Mouse (Mus musculus): ENCODE results near the gene Cnnm3.

Gene Cnnm3

GRCm38 (mm10) chr1:36511289-36512021 lies at the start of gene Cnnm3:
TSS of gene Cnnm3 (plus strand) at chr1:36511867.
- DNase-seq, result peak; percentile 100

- DNase-seq, result no peak
Observed at GRCm38 (mm10) chr1:36465641-36466160, 46.0 kb upstream of the Cnnm3 start.

- no peak for DNase-seq
Observed at GRCm38 (mm10) chr1:36467446-36467845, 44.2 kb upstream of the Cnnm3 start.

- DNase-seq, result no peak
Observed at GRCm38 (mm10) chr1:36469811-36470444, 41.7 kb upstream of the Cnnm3 start.

GRCm38 (mm10) chr1:36471181-36472105 lies 40.2 kb upstream of the Cnnm3 start, which contains the start of gene Cnnm4:
TSS of gene Cnnm4 (plus strand) at chr1:36471620.
- peak; percentile 88 to 91 for DNase-seq

- no peak for DNase-seq
Observed at GRCm38 (mm10) chr1:36472106-36472440, 39.6 kb upstream of the Cnnm3 start.

- no peak for DNase-seq
Observed at GRCm38 (mm10) chr1:36473211-36473780, 38.4 kb upstream of the Cnnm3 start.

GRCm38 (mm10) chr1:36474646-36475045 lies 37.0 kb upstream of the Cnnm3 start:
- DNase-seq, result no peak

- no peak for DNase-seq
Observed at GRCm38 (mm10) chr1:36475480-36476110, 36.1 kb upstream of the Cnnm3 start.

- DNase-seq, result no peak
Observed at GRCm38 (mm10) chr1:36476426-36476825, 35.2 kb upstream of the Cnnm3 start.

- no peak for DNase-seq
Observed at GRCm38 (mm10) chr1:36478343-36478795, 33.3 kb upstream of the Cnnm3 start.

- no peak for DNase-seq
Observed at GRCm38 (mm10) chr1:36479903-36480899, 31.5 kb upstream of the Cnnm3 start.

- DNase-seq, result no peak
Observed at GRCm38 (mm10) chr1:36483825-36484224, 27.8 kb upstream of the Cnnm3 start.

GRCm38 (mm10) chr1:36485080-36485479 lies 26.6 kb upstream of the Cnnm3 start:
- no peak for DNase-seq

- DNase-seq, result no peak
Observed at GRCm38 (mm10) chr1:36487111-36487510, 24.6 kb upstream of the Cnnm3 start.

- no peak for DNase-seq
Observed at GRCm38 (mm10) chr1:36489661-36490060, 22.0 kb upstream of the Cnnm3 start.

GRCm38 (mm10) chr1:36492416-36493139 lies 19.1 kb upstream of the Cnnm3 start:
- DNase-seq, result no peak

- DNase-seq, result no peak
Observed at GRCm38 (mm10) chr1:36493299-36493698, 18.4 kb upstream of the Cnnm3 start.

GRCm38 (mm10) chr1:36496719-36497118 lies 14.9 kb upstream of the Cnnm3 start:
- peak in 1 of 2 experiments; percentile 29 for DNase-seq

GRCm38 (mm10) chr1:36497312-36497711 lies 14.4 kb upstream of the Cnnm3 start:
- no peak for DNase-seq

Data from thymus, postnatal 36 days (tissue).